Mouse (Mus musculus) hindbrain, embryonic 10.5 days (tissue): ENCODE results near the gene Arhgap4. TPM values are rescaled to one million over a fixed set of nuclear protein-coding genes. Genes with fewer than 3 reads are reported as not detected.
A peak's percentile ranks its signal among the peaks of the same experiment; 100 is the strongest.

Experiments used
- DNase-seq: peaks from one replicate; pipeline ENCODE4 v3.0.0-alpha.2; 2017; ENCODE audit warnings: low spot score
- H3K27ac ChIP-seq: fragments of 300-500 bp; sonication (generic); 2 replicates; pipeline ENCODE4 v1.5.1; 2016; ENCODE audit warnings: mild to moderate bottlenecking, moderate library complexity
- H3K27me3 ChIP-seq: fragments of 300-500 bp; sonication (generic); 2 replicates; pipeline ENCODE4 v1.6.1; 2016; ENCODE audit warnings: mild to moderate bottlenecking; ENCODE audit not compliant: poor library complexity, insufficient read depth, severe bottlenecking
- H3K36me3 ChIP-seq: fragments of 300-500 bp; sonication (generic); 2 replicates; pipeline ENCODE4 v1.6.1; 2016; ENCODE audit warnings: mild to moderate bottlenecking, moderate library complexity
- H3K4me1 ChIP-seq: fragments of 300-500 bp; sonication (generic); replicated peaks from 2 replicates; pipeline ENCODE4 v1.6.1; 2016; ENCODE audit warnings: mild to moderate bottlenecking
- H3K4me3 ChIP-seq: fragments of 300-500 bp; sonication (generic); 2 replicates; pipeline ENCODE4 v1.5.1; 2016; ENCODE audit warnings: mild to moderate bottlenecking, moderate library complexity
- H3K9me3 ChIP-seq: fragments of 300-500 bp; sonication (generic); 2 replicates; pipeline ENCODE4 v1.6.1; 2016; ENCODE audit warnings: mild to moderate bottlenecking, moderate library complexity
- WGBS: fragments of 180-500 bp; shearing (Covaris S2); methylation state at CpG from one replicate; pipeline ENCODE4 v1.1.7; 2016; 5-methylcytosine and 5-hydroxymethylcytosine counted together
- polyA plus RNA-seq: library from polyadenylated mRNA; unstranded; fragments of >200 nt; fragmentation: Nextera tagmentation; extraction: Ambion mirVana; gene quantifications from 2 replicates; pipeline ENCODE4 v1.2.1, GENCODE M21; 2016

Arhgap4 gene
- polyA plus RNA-seq, 1 experiment from 2014 or later = 2.2 TPM

DNA sequence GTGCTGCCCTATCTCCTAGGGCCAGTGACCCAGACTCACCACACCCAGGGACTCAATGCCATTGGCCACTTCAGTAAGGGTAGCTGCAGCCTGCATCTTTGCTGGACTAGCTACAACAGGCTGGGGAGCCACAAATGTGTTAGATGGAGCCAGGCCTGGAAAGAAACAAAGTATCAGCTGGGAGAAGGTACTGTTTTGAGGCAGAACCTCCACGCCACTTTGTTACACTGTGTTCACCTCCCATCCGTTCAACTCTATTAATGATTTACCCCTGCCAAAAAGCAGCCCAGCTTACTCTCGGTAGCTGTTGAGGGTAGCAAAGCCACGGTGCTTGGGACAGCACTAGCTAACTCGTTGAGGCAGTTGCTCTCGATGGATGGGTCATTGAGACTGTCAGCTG is 25.2 kb upstream of the Arhgap4 start:
- H3K9me3 ChIP-seq = no peaks in the 10 kb centered on the region
- no peaks in the 10 kb centered on the region for H3K27me3 ChIP-seq
- no peak for DNase-seq
- peaks cover 100% of the 10 kb centered on the region for H3K36me3 ChIP-seq
- no peak overlapping the region for H3K27ac ChIP-seq
- H3K4me1 ChIP-seq = no peaks in the 10 kb centered on the region
- H3K4me3 ChIP-seq = no peak overlapping the region
- WGBS = 88% methylated on average over 6 of the region's 6 CpGs

DNA sequence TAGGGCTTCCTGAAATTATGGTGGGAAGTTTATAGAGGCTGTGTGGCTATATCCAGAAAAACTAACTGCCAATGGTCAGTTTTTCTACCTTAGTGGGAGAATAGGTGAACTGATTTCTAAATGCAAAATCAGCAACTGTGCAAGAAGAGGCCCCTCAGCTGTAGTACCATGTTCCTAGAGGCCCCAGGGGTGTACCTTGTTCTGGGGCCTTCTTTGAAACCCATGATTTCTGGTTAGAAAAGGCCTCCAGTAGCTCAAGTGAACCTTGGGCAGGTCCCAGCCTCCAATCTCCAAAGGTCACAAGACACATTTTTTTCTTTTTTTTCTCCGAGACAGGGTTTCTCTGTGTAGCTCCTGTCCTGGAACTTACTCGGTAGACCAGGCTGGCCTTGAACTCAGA is 20.6 kb upstream of the Arhgap4 start:
- Histone ChIP-seq H3K4me3 (no peak overlapping the region), H3K36me3 (peaks cover 65% of the 10 kb centered on the region), H3K27ac (no peak overlapping the region), H3K27me3 (no peaks in the 10 kb centered on the region), H3K4me1 (no peaks in the 10 kb centered on the region), H3K9me3 (no peaks in the 10 kb centered on the region)
- 97% methylated on average over 2 of the region's 2 CpGs for WGBS
- no peak for DNase-seq

DNA sequence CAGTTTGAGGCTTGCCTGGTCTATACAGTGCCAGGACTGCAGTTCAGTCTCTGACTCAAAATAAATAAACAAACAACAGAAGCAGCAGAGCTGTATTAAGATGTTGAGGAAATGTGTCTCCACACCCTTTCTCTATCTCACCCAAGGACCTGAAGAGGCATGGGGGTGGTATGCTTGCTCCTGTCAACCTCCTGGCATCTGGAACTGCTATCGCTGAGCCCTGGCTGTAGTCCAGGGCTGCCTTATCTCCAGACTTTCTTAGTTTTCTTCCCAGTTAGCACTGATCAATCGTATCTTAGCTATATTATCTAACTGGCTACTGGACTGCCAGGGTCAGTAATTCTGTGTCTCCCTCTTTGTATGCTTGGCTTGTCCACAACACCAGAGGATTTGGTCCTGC is 20.2 kb upstream of the Arhgap4 start:
- WGBS = 89% methylated on average over 2 of the region's 2 CpGs
- Histone ChIP-seq H3K4me1 (no peaks in the 10 kb centered on the region), H3K9me3 (no peaks in the 10 kb centered on the region), H3K27ac (no peak overlapping the region), H3K27me3 (no peaks in the 10 kb centered on the region), H3K4me3 (no peak overlapping the region), H3K36me3 (peaks cover 60% of the 10 kb centered on the region)
- no peak for DNase-seq

DNA sequence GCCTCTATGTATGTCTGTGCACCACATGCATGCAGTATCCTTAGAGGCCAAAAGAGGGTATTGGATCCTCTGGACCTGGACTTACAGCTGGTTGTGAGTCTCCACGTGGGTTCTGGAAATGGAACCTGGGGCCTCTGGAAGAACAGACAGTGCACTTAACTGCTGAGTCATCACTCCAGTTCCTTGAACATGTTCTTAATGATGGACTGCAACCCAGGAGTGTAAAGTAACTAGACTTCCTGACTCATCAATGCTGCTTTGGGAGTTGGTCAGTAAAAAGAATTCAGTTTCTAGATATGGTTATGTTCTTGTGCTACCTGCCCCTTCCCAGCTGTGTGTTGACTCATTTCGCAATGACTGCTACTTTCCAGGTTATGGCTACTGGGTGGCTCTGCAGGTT is 10.2 kb upstream of the Arhgap4 start:
- no peak overlapping the region for H3K4me3 ChIP-seq
- H3K36me3 ChIP-seq = no peaks in the 10 kb centered on the region
- H3K9me3 ChIP-seq = no peaks in the 10 kb centered on the region
- WGBS = 83% methylated on average over 2 of the region's 2 CpGs
- DNase-seq = no peak
- H3K27ac ChIP-seq = no peak overlapping the region
- H3K4me1 ChIP-seq = no peaks in the 10 kb centered on the region
- H3K27me3 ChIP-seq = no peaks in the 10 kb centered on the region

DNA sequence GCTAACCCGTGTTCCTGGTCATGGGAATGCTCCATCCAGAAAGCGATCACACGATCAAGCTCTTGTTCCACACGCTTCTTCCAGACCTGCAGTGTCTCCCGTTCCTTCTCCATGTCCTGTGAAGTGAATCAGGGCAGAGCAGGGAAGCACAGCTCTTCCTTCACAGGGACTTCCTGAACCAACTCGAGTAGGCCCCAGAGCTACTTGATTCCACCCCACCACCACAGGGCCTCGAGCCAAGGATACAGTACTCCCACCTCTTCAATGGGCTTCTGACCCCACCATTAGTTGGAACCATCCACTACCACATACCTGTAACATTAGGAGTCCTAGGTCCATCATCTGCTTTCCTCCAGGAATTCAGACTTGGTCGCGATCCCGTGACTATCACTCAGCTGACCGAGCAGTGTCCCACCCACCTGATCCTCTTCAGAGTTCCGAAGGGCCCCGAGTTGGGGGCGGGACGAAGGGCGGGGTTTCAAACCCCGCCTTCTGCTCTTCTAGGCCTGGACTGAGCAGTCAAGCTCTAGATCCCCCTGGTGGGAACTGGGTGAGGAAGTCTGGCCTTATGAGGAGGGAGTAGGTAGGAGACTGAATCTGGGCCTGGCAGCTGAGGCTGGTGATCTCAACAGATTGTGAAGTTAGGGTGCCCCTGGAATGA is 8.9 kb upstream of the Arhgap4 start, which contains the start of gene Renbp:
Gene Renbp (minus strand): TSS at position 449 of the 661 bp plus-strand sequence.
- DNase-seq = peak; percentile 55
- peak within 1 kb of the TSS; percentile 33 for H3K4me3 ChIP-seq
- H3K27me3 ChIP-seq = no peaks in the 10 kb centered on the region
- H3K4me1 ChIP-seq = no peaks in the 10 kb centered on the region
- H3K9me3 ChIP-seq = no peaks in the 10 kb centered on the region
- no peaks in the 10 kb centered on the region for H3K36me3 ChIP-seq
- 41% methylated on average over 17 of the region's 17 CpGs for WGBS
- H3K27ac ChIP-seq = no peak within 1 kb of the TSS

DNA sequence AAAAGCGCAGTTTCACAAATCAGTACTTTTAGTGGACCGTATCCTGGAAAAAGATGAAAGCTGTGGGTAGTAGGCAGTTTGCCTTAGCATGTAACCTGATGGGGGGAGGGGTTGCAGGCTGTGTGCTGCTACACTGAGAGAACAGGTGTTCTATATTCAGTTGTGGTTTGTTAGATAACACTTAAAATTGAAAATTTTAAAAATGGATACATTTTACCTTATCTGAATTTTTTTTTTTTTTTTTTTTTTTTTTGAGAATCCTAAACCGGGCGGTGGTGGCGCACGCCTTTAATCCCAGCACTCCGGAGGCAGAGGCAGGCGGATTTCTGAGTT is 846 bp upstream of the Arhgap4 start:
- Histone ChIP-seq H3K27me3 (no peaks in the 10 kb centered on the region), H3K36me3 (peaks cover 26% of the 10 kb centered on the region), H3K4me3 (peak overlapping the region; percentile 62), H3K4me1 (peaks cover 6% of the 10 kb centered on the region; the same call in 1 of the 2 replicates), H3K9me3 (no peaks in the 10 kb centered on the region), H3K27ac (peak overlapping the region; percentile 89)
- no peak for DNase-seq
- WGBS = 76% methylated on average over 8 of the region's 8 CpGs

DNA sequence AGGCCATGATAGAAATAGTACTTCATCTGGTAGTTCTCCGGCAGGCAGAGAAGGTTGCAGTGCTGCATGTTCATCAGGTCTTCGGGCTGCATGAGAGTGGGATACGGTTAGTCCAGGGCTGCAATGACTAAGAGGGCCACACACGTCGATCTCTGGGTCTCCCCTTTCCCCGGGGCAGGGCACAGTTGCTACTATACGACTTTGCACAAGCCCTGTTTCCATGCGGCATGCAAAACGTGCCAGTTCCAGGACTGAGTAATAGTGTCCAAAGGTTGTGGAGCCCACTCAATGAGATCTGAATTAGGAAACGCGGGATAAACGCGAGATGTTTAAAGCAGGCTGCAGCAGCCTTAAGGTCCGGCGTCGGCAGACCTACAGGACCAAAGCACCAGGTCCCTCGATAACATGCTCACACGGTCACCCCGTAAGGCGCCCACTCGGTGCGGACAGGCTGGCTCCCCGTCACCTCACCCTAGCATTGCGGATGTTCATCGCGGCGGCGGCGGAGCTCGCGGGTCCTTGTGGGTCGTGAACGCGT is 316 bp downstream of the Arhgap4 start:
- WGBS = 16% methylated on average over 34 of the region's 34 CpGs
- Histone ChIP-seq H3K9me3 (no peaks in the 10 kb centered on the region), H3K4me3 (peak overlapping the region; percentile 62), H3K27me3 (no peaks in the 10 kb centered on the region), H3K4me1 (peaks cover 6% of the 10 kb centered on the region; the same call in 1 of the 2 replicates), H3K27ac (peak overlapping the region; percentile 89), H3K36me3 (peaks cover 33% of the 10 kb centered on the region)
- no peak for DNase-seq

DNA sequence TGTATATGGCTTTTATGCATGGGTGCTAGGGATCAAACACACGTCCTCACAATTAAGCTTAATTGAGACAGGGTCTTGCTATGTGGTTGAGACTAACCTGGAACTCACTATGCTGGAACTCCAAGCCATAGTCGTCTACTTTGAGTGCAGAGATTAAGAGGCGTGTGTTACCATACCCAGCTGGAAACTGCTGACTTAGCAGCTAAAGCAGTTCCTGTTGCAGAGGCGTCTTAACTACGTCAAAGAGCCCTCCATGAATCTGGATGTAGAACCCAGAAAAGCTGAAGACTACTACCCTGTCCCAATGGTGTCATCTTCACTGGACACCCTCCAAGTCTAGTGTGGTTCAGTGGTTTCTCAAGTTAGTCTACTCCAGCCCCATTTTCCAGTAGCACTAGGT is 3.0 kb downstream of the Arhgap4 start:
- WGBS = 90% methylated on average over 5 of the region's 5 CpGs

DNA sequence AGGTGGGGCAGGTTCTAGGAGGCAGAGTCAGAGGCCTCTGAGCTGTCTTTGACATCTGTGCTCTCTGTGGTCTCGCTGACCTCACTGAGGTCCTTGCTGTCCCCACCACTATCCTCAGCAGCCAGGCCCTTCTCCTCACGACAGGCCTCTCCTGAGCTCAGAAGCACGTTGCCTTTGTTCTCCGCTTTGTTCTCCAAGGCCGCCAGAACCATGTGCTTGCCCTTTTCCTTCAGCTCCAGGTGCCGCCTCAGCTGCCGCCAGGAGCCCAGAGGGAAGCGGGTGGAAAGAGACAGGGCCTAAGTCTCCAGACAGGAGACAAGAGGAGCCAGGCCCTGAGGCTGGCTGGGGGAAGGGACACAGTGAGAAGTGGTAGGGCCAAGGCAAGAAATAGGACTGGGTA is 4.7 kb downstream of the Arhgap4 start:
- peaks cover 6% of the 10 kb centered on the region; the same call in 1 of the 2 replicates for H3K4me1 ChIP-seq
- no peak for DNase-seq
- no peak overlapping the region for H3K4me3 ChIP-seq
- no peak overlapping the region for H3K27ac ChIP-seq
- H3K36me3 ChIP-seq = peaks cover 33% of the 10 kb centered on the region
- WGBS = 78% methylated on average over 8 of the region's 8 CpGs
- no peaks in the 10 kb centered on the region for H3K27me3 ChIP-seq
- no peaks in the 10 kb centered on the region for H3K9me3 ChIP-seq

More for the DNA sequence above, 3.0 kb downstream of the Arhgap4 start:
- H3K4me3 ChIP-seq = no peak overlapping the region
- peaks cover 6% of the 10 kb centered on the region; the same call in 1 of the 2 replicates for H3K4me1 ChIP-seq
- H3K27ac ChIP-seq = no peak overlapping the region
- H3K9me3 ChIP-seq = no peaks in the 10 kb centered on the region
- H3K36me3 ChIP-seq = peaks cover 33% of the 10 kb centered on the region
- no peaks in the 10 kb centered on the region for H3K27me3 ChIP-seq
- DNase-seq = no peak

DNA sequence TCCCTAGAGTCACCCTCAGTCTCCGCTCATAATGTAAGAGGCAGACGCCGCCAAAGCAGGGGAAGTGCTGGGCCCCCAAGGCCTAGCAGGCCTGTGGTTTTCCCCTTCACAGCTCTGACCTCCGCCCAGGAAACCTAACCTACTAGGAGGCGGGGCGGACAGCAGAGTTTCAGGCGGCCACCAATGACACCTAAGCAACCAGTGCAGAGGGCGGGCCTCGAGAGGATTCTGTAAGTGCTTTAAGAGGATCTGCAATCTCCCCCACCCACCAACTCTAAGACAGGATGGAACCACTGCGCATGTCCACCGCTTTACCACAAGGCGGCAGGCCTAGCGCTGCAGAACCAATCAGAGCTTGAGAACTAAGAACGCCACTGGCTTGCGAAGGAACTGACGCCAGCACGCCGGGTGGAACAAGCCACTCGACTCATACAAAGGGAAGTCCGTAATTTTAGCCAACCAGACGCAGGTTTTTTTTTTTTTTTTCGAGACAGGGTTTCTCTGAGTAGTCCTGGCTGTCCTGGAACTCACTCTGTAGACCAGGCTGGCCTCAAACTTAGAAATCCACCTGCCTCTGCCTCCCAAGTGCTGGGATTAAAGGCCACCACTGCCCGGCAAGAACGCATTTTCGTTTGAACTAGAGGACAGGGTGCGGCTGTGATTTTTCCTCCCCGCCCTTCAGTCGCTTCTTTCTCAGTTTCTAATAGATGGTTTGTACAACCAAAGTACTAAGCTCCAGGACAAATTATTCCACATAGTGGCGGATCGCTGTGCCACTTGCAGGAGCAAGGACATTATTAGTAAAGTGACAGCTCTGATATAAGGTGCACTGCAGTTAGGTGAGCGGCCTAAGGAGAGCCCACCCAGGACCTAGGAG is 6.6 kb downstream of the Arhgap4 start:
- Histone ChIP-seq H3K9me3 (no peaks in the 10 kb centered on the region), H3K4me3 (peak overlapping the region; percentile 32), H3K27me3 (no peaks in the 10 kb centered on the region), H3K4me1 (peaks cover 6% of the 10 kb centered on the region), H3K27ac (peak overlapping the region; percentile 80), H3K36me3 (peaks cover 33% of the 10 kb centered on the region)
- peak; percentile 89 for DNase-seq
- WGBS = 36% methylated on average over 31 of the region's 31 CpGs

DNA sequence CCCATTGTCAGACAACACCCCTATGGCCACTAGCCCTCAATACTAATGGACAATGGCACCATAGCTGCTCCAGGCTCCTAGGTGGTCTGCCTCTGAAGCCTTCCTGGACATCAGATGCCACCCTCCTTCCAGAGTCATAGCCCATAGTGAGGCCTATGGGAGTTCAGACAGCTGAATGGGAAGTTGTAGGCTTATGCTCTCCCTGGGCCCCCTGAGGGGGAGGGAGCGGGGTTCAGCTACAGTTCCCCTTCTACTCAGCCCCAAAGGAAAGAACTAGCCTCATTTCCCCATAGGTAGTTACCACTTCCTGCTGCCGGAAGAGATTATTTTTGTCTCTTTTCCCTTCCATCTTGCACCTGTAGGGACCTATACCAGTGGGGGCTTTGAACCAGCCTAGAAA is 10.1 kb downstream of the Arhgap4 start:
- no peaks in the 10 kb centered on the region for H3K27me3 ChIP-seq
- DNase-seq = no peak
- no peaks in the 10 kb centered on the region for H3K36me3 ChIP-seq
- 83% methylated on average over 2 of the region's 2 CpGs for WGBS
- peaks cover 6% of the 10 kb centered on the region for H3K4me1 ChIP-seq
- H3K4me3 ChIP-seq = no peak overlapping the region
- H3K9me3 ChIP-seq = no peaks in the 10 kb centered on the region
- no peak overlapping the region for H3K27ac ChIP-seq

DNA sequence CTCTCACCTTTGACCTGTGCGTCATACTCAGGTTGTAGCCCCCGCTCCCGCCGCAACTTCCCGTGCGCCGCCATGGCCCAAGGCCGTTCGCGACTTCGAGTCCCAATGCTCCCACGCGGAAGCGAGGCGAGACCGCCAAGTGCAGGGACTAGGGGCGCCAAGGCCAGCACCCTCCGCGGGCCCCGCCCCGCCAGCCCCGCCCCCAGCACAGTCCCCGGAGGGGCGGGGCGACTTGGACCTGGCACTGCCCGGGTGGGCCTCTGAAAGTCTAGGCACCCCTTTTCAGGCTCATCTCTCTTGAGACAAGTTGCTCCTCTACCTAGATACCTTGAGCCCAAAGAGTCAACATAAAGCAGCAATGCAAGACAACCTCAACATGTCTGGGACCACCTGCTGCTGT is 10.5 kb downstream of the Arhgap4 start:
- no peak for DNase-seq
- 25% methylated on average over 26 of the region's 26 CpGs for WGBS
- H3K36me3 ChIP-seq = no peaks in the 10 kb centered on the region
- H3K27me3 ChIP-seq = no peaks in the 10 kb centered on the region
- H3K9me3 ChIP-seq = no peaks in the 10 kb centered on the region
- H3K27ac ChIP-seq = peak overlapping the region; percentile 29; the same call in 1 of the 2 replicates
- H3K4me1 ChIP-seq = peaks cover 6% of the 10 kb centered on the region
- peak overlapping the region; percentile 38 for H3K4me3 ChIP-seq

DNA sequence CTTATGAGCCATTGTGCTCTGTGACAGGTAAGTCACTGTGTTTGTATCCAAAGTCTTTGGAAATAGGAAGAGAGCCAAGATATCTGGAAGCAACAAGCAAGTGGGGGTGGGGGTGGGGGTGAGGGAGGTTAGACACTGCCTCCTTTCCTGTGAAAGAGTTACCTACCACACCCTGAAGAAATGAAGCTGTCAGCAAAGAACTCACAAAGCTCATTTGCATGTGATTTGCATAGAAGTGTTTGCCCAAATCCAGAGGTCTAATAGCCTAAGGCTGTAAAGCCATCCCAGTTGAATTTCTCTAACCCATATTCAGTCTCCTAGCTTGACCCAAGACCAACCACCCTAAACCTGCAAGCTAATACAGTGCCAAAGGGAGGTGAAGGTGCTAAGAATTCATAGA is 11.2 kb downstream of the Arhgap4 start:
- H3K4me3 ChIP-seq = peak overlapping the region; percentile 38

More for the DNA sequence above, 11.2 kb downstream of the Arhgap4 start:
- no peak for DNase-seq
- Histone ChIP-seq H3K9me3 (no peaks in the 10 kb centered on the region), H3K27ac (no peak overlapping the region), H3K4me1 (peaks cover 6% of the 10 kb centered on the region), H3K27me3 (no peaks in the 10 kb centered on the region), H3K36me3 (no peaks in the 10 kb centered on the region)
